Mouse (Mus musculus) ovary, postnatal 10 days (tissue): ENCODE results near the gene Zfp319.

Experiments used
- DNase-seq: peaks from one replicate; pipeline ENCODE4 v3.0.0; 2022; ENCODE audit warnings: low spot score

The Zfp319 gene

DNA sequence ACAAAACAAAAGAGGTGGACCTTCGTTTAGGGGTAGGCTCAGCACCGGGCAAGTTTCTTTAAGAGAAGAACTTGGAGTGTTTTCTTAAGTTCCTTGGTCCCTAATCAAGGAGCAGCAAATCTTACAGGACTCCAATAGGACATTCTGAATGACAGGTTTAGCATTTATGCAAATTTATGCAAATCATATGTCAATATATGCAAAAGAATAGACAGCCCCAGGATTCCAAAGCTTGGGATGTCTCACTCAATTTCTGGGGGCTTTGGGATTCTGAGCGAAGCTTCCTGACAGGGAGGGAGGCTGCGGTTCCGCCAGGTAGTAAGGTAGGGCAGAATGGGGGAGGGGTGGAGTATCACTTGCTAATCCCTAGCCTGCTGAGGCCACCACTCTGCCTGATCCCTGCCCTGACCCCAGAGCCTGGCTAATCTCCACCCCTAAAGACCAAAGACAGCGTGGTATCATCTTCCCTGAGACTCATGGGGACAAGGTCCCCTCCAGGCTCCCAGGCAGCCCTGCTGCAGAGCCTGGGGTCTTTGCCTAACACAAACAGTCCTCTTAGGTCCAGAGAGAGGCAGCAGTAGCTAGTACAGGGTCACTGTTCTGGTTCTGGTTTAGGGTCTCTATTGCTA lies 21.3 kb downstream of the Zfp319 start, which contains the start of gene Tepp:
Tepp (plus strand) TSS at position 225 of the 629 bp plus-strand sequence.
- DNase-seq, result no peak

DNA sequence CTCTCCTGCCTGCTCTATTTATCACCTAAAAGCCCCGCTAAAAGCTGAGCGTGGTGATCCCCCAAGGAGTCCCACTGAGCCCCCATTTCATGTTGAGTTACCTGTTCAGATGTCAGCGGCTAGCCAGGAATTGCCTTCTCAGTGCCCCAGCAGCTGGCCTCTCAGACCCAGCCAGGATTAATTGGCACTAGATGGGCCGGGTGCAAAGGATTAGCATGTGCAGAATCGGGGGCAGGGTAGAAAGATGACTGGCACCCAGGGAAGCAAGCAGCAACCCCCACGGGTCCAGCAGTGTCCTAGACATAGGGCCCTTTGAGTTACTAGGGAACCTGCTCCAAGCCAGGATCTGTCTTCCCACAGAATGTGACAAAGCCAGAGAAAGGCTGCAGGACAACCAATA lies 25.3 kb downstream of the Zfp319 start, which contains the start of gene Cngb1:
Cngb1 (minus strand) TSS at position 155 of the 400 bp plus-strand sequence.
- no peak for DNase-seq

DNA sequence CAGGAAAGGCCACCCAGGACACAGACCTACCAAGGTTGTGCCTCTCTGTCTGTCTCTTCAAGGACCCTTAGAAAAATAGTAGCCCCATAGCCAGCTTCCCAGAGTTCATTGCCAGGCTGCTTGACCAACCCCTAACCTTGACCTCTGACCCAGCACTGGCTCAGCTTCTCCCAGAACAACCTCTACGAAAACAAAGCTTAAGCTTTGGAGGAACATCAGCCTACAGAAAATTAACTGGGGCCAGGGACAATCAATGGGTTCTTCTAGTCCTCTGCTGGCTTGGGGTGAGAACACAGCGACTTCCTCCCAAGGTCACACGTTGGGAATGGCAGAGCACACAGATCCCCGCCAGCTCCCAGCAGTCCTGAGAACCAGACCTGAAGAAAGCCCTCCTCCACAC lies 26.2 kb downstream of the Zfp319 start:
- DNase-seq, result no peak

DNA sequence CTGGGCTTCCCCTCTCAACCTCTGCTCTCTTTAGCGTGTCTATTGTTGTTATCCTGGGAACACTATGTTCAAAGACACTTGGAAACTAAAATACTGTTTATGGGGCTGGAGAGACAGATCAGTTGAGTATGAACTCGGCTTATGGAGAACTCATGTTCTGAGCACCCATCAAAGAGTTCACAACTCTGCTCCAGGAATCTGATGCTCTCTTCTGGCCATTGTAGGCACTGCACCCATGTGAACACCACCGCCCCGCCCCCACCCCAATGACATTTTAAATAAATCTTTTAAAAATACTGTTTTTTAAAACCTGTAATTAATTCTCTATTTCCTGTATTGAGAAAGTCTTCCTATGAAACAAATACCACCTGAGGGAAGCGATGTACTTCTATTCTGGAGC lies 29.3 kb downstream of the Zfp319 start:
- no peak for DNase-seq

DNA sequence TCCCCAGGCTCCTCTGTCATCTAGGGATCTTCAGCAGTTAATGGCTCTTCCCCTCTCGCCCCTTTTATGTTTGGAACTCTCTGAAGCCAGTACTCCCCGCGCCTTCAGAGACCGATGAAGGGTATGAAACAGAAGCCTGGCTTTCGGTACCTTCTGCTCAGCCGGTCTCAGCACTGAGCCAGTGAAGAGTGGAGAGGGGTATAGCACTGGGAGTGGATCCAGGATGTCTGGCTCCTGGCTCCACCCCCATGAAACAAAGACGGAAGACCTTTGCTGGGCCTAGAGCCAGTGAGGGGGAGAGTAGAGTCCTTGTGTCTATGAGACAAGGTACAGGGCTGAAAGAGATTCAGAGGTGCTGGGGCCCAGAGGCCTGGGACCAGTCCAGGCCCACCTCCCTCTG lies 37.9 kb downstream of the Zfp319 start:
- DNase-seq, result peak; percentile 19

DNA sequence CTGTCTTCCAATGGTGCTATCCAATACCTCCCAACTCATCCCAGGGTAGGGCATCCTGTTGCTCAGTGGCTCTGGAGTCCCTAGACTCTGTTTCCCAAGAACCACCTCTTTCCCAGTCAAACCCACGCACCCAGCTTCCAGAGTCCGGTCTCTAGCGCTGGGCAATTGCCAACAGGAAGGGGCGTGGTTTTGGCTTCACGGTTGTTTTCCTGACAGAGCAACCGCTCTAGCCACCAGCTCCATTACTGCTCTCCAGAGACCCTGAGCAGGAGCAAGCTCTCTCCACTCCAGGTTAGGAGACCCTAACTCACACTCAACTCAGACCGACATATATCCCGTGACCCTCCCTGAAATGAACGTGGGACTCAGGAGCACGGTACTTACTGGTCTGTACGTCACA lies 38.6 kb downstream of the Zfp319 start:
- peak; percentile 64 for DNase-seq

DNA sequence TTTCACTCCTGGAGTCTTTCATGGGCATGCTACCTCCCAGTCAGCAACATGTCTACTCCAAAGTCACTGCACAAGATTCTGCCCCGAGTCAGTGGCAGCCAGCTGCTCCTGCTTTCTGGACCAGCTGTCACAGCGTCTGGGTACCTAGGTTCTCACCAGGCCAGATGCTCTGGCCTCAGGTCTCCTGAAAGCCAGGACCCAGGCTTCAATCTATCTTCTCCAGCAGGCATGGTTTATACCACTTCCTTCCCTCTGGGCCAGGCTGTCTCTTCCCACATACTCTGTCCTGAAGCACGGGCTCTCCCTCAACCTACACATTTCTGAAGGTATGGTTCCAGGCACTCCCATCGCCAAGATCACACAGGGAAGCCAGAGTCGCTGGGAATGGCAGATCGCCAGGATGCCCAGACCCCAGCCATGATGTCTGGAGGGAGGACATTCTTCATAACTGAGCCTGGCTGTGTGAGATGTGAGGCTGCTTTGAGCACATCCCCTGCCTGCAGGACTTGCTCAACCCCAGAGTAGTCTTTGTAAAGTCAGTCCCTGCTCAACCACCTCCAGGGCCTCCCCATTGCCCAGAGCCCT lies 42.6 kb downstream of the Zfp319 start:
- DNase-seq, result no peak

DNA sequence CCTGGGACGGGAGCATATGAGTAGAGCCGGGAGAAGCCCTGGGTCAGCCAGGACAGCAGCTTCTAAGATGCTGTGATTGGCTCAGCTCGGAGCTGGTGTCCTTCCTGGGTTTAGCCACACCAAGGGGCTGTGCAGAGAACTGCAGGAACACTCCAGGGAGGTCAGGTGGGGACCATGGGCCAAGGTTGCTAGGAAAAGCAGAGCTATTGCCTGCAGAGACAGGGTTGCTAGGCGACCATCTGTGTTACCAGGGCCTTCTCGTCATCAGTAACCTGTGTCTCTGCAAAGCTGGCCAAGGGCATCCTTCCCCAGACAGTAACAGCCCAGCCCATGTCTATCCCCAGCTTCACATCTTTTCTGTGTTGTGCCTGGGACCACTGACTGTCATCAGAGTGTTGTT lies 50.3 kb downstream of the Zfp319 start:
- DNase-seq, result no peak
